10 mouse cellular contexts compared by ENCODE assay signal in the genomic region with DNA sequence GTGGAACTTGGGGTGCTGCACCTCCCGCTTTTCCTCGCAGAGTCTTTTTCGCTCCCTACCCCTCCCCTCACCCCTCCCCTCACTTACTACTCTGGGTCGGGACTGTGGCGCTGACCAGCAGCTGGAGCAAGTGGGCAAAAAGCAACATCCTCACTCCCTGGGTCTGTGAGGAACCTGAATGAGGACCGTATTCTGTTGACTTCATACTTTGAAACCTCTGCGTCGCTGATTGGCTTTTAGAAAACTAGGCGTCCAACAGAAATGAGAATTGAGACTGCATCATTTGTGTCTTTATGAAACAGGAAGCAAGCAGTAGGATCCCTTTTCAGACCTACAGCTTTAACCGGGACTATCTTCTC. TPM values are rescaled to one million over a fixed set of nuclear protein-coding genes. Genes with fewer than 3 reads are reported as not detected.
DNase-seq lines count a peak whose midpoint lies in the region; ATAC-seq lines count a peak whose summit lies in the region.
"Not testable (repeated sequence)": the region's sequence is repeated elsewhere in the genome, so short reads cannot be mapped to it uniquely, and the experiment has no call there.
"Had no signal": no experiment of that assay in that cellular context is flagged by ENCODE, and none has a peak within 500 bp of the region (broad histone marks: within the 10 kb centered on the region; RNA-seq: fewer than 3 reads in every experiment).

No protein-coding gene starts in this region.

- peak overlapping the region; percentile 31 for H3K4me3 ChIP-seq in embryonic facial prominence, embryonic 11.5 days (ENCODE audit: low read depth, low read length)
- H3K4me3 ChIP-seq in intestine, embryonic 14.5 days (ENCODE audit: low read depth, low read length) = peak overlapping the region; percentile 24
- H3K4me3 ChIP-seq in limb, embryonic 10.5 days = peak overlapping the region; percentile 44
- H3K4me3 ChIP-seq in neural tube, embryonic 15.5 days (replicated peaks) = peak overlapping the region; percentile 43

- DNase-seq in embryonic facial prominence, embryonic 11.5 days (ENCODE audit: low spot score) = peak; percentile 30
- DNase-seq in heart, adult 8-10 months (ENCODE audit: low spot score) = peak; percentile 58
- peak; percentile 57 for DNase-seq in intestine, embryonic 14.5 days (ENCODE audit: low spot score)
- not testable (repeated sequence) for DNase-seq in limb, embryonic 10.5 days (ENCODE audit: low spot score)
- peak; percentile 71 for DNase-seq in lung, postnatal 36 days
- peak; percentile 69 for DNase-seq in thymus, postnatal 25 days

- ATAC-seq in activated CD4-positive, CD25-positive, alpha-beta regulatory T cell, adult 4 months = peak; percentile 87
- not testable (repeated sequence) for ATAC-seq in embryonic facial prominence, embryonic 11.5 days (replicated peaks; ENCODE audit: insufficient number of reproducible peaks, low FRiP score, low TSS enrichment, low read depth); intestine, embryonic 14.5 days (replicated peaks; ENCODE audit: low FRiP score, low TSS enrichment, low read depth)
- ATAC-seq in neural tube, embryonic 15.5 days (ENCODE audit: low FRiP score) = peak; percentile 34

- not testable (repeated sequence) for H3K36me3 ChIP-seq in embryonic facial prominence, embryonic 11.5 days (replicated peaks; ENCODE audit: control insufficient read depth, insufficient read depth, low read depth, low read length); intestine, embryonic 14.5 days (ENCODE audit: control insufficient read depth, insufficient read depth, low read length); limb, embryonic 10.5 days; neural tube, embryonic 15.5 days

- 3% methylated on average over 10 of the region's 10 CpGs for WGBS in embryonic facial prominence, embryonic 11.5 days
- WGBS in intestine, embryonic 14.5 days = 2% methylated on average over 10 of the region's 10 CpGs
- 3% methylated on average over 10 of the region's 10 CpGs for WGBS in limb, embryonic 10.5 days
- WGBS in neural tube, embryonic 15.5 days = 2% methylated on average over 10 of the region's 10 CpGs

- H3K4me2 ChIP-seq in embryonic facial prominence, embryonic 11.5 days (ENCODE audit: low read depth, low read length) = peak overlapping the region; percentile 65
- H3K4me2 ChIP-seq in intestine, embryonic 14.5 days (ENCODE audit: low read length) = peak overlapping the region; percentile 59
- H3K4me2 ChIP-seq in neural tube, embryonic 15.5 days = peak overlapping the region; percentile 91

- not testable (repeated sequence) for H3K27me3 ChIP-seq in embryonic facial prominence, embryonic 11.5 days (ENCODE audit: control insufficient read depth, insufficient read depth, low read length)
- H3K27me3 ChIP-seq in intestine, embryonic 14.5 days (replicated peaks; ENCODE audit: control insufficient read depth, insufficient read depth, low read length) = peaks cover 13% of the 10 kb centered on the region
- peaks cover 52% of the 10 kb centered on the region for H3K27me3 ChIP-seq in limb, embryonic 10.5 days (ENCODE audit: low read depth, poor library complexity, severe bottlenecking)
- H3K27me3 ChIP-seq in neural tube, embryonic 15.5 days (replicated peaks) = peaks cover 25% of the 10 kb centered on the region

- H3K9me3 ChIP-seq in embryonic facial prominence, embryonic 11.5 days (replicated peaks; ENCODE audit: control insufficient read depth, low read length); intestine, embryonic 14.5 days (ENCODE audit: control insufficient read depth, low read length); limb, embryonic 10.5 days (replicated peaks); neural tube, embryonic 15.5 days (replicated peaks): not testable (repeated sequence)

- H3K4me1 ChIP-seq in embryonic facial prominence, embryonic 11.5 days (ENCODE audit: control insufficient read depth, insufficient read depth, low read length); intestine, embryonic 14.5 days (replicated peaks; ENCODE audit: control insufficient read depth, insufficient read depth, low read length); limb, embryonic 10.5 days: not testable (repeated sequence)
- H3K4me1 ChIP-seq in neural tube, embryonic 15.5 days = peaks cover 11% of the 10 kb centered on the region

- not testable (repeated sequence) for H3K27ac ChIP-seq in embryonic facial prominence, embryonic 11.5 days (replicated peaks; ENCODE audit: low read depth, low read length); intestine, embryonic 14.5 days (ENCODE audit: low read depth); limb, embryonic 10.5 days; neural tube, embryonic 15.5 days (replicated peaks)

- not testable (repeated sequence) for H3K9ac ChIP-seq in embryonic facial prominence, embryonic 11.5 days (replicated peaks; ENCODE audit: low read length); intestine, embryonic 14.5 days (ENCODE audit: low read length)
- peak overlapping the region; percentile 36 for H3K9ac ChIP-seq in neural tube, embryonic 15.5 days (replicated peaks)

RNA-seq across cellular contexts. Expression of a gene that starts 10.0 kb away (rescaled TPM):
- 1 to 10 TPM in 1 of 2 experiments, under 1 TPM in 1; 0.70 to 4.4 TPM for polyA plus RNA-seq in activated CD4-positive, CD25-positive, alpha-beta regulatory T cell, adult 4 months (2017; shearing (Covaris generic))
- not detected in 2 replicates for polyA plus RNA-seq in embryonic facial prominence, embryonic 11.5 days (2014; fragmentation: Nextera tagmentation; extraction: Ambion mirVana)
- total RNA-seq in heart, adult 8-10 months (2022) = under 1 TPM in 3 of 4 experiments, not detected in 1; 0.19 to 0.26 (median 0.25) TPM
- polyA plus RNA-seq in intestine, embryonic 14.5 days (2014; fragmentation: Nextera tagmentation; extraction: Ambion mirVana) = not detected in 2 replicates
- polyA plus RNA-seq in limb, embryonic 10.5 days (2016; fragmentation: Nextera tagmentation; extraction: Ambion mirVana) = not detected in 2 replicates
- not detected in 2 replicates for polyA plus RNA-seq in neural tube, embryonic 15.5 days (2015; fragmentation: Nextera tagmentation; extraction: Ambion mirVana)
- total RNA-seq: gastrocnemius, postnatal 10 days; left cerebral cortex, postnatal 10 days had no signal

RNA-seq across cellular contexts. Expression of a gene that starts 17.7 kb away (rescaled TPM):
- not detected for polyA plus RNA-seq in activated CD4-positive, CD25-positive, alpha-beta regulatory T cell, adult 4 months (2017; shearing (Covaris generic))
- polyA plus RNA-seq in embryonic facial prominence, embryonic 11.5 days (2014; fragmentation: Nextera tagmentation; extraction: Ambion mirVana) = not detected in 2 replicates
- total RNA-seq in heart, adult 8-10 months (2022) = under 1 TPM in 2 of 4 experiments, not detected in 2; 0.34 to 0.38 TPM
- not detected in 2 replicates for polyA plus RNA-seq in intestine, embryonic 14.5 days (2014; fragmentation: Nextera tagmentation; extraction: Ambion mirVana)
- polyA plus RNA-seq in limb, embryonic 10.5 days (2016; fragmentation: Nextera tagmentation; extraction: Ambion mirVana) = not detected in 2 replicates
- not detected in 2 replicates for polyA plus RNA-seq in neural tube, embryonic 15.5 days (2015; fragmentation: Nextera tagmentation; extraction: Ambion mirVana)
- total RNA-seq: gastrocnemius, postnatal 10 days; left cerebral cortex, postnatal 10 days had no signal

RNA-seq across cellular contexts. Expression of a gene that starts 53.3 kb away (rescaled TPM):
- polyA plus RNA-seq in activated CD4-positive, CD25-positive, alpha-beta regulatory T cell, adult 4 months (2017; shearing (Covaris generic)) = under 1 TPM; 0.37 to 0.38 TPM
- polyA plus RNA-seq in embryonic facial prominence, embryonic 11.5 days (2014; fragmentation: Nextera tagmentation; extraction: Ambion mirVana) = 0.20 TPM in 1 of 2 replicates, not detected in the other
- 1 to 10 TPM; 4.0 to 5.5 (median 4.9) TPM for total RNA-seq in heart, adult 8-10 months (2022)
- polyA plus RNA-seq in intestine, embryonic 14.5 days (2014; fragmentation: Nextera tagmentation; extraction: Ambion mirVana) = not detected in 2 replicates
- not detected in 2 replicates for polyA plus RNA-seq in limb, embryonic 10.5 days (2016; fragmentation: Nextera tagmentation; extraction: Ambion mirVana)
- polyA plus RNA-seq in neural tube, embryonic 15.5 days (2015; fragmentation: Nextera tagmentation; extraction: Ambion mirVana) = 0.22 TPM in 1 of 2 replicates, not detected in the other
- total RNA-seq: left cerebral cortex, postnatal 10 days had no signal

RNA-seq across cellular contexts. Expression of a gene that starts 56.8 kb away (rescaled TPM):
- polyA plus RNA-seq in activated CD4-positive, CD25-positive, alpha-beta regulatory T cell, adult 4 months (2017; shearing (Covaris generic)) = 1 to 10 TPM; 1.3 to 5.2 TPM
- polyA plus RNA-seq in embryonic facial prominence, embryonic 11.5 days (2014; fragmentation: Nextera tagmentation; extraction: Ambion mirVana) = not detected in 2 replicates
- total RNA-seq in heart, adult 8-10 months (2022) = not detected
- polyA plus RNA-seq in intestine, embryonic 14.5 days (2014; fragmentation: Nextera tagmentation; extraction: Ambion mirVana) = 0.13 TPM in 1 of 2 replicates, not detected in the other
- not detected in 2 replicates for polyA plus RNA-seq in limb, embryonic 10.5 days (2016; fragmentation: Nextera tagmentation; extraction: Ambion mirVana)
- not detected in 2 replicates for polyA plus RNA-seq in neural tube, embryonic 15.5 days (2015; fragmentation: Nextera tagmentation; extraction: Ambion mirVana)
- total RNA-seq: gastrocnemius, postnatal 10 days; left cerebral cortex, postnatal 10 days had no signal
